Mouse (Mus musculus): ENCODE measurements around the gene Abcc5. TPM values are rescaled to one million over a fixed set of nuclear protein-coding genes. Genes with fewer than 3 reads are reported as not detected.
"Not testable (repeated sequence)": the region's sequence is repeated elsewhere in the genome, so short reads cannot be mapped to it uniquely, and the experiment has no call there.

Gene Abcc5
- total RNA-seq (2021): 10 to 100 TPM; 32.2 to 34.5 TPM

DNA sequence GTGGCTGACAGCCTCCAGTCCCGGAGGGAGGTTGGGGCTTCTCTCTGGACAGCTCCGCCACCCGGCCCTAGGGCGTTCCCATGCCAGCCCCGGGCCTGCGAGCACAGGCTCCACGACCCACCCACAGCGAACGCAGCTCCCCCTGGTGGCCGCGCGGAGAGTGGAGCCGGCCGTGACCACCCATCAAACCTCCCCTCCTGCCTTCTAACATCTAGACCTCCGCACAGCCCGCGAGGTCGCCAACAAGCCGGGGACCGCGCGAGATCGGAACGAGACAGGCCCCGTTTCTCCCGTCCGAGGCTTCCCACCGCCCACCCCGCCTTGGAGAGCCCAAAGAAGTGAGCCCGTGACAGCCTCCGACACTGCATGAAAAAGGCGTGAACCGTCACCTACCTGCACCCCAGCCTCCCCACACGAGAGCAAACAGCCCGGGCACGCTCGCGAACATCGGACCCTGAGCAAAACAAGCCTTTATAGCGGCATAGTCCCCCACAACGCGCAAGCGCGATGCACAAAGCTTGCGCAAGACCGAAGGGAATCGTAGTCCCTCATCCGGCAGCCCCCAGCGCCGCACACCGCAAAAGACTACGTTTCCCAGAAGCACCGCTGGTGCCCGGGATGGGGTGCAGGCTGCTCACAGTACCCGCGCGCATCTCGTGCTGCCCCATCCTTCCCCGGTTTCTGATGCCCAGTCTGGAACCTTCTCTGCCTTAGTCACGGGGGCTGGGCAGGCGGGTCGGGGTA, at the start of gene Abcc5:
Gene Abcc5, minus strand, starts transcription at position 540 of the 744 bp plus-strand sequence.
- intact Hi-C loops (cut with DNase I): loop anchor here (5.0 to 10.0 kb wide), 6 partner anchors 44 to 701 kb away; partner anchors contain the start of genes Abcf3, Parl and Psmd2
- DNase-seq: peak; percentile 91 to 92

GRCm38 (mm10) chr16:20475335-20475734, 49.1 kb upstream of the Abcc5 start:
- DNase-seq: no peak
- intact Hi-C loops (cut with DNase I): no loop called here

GRCm38 (mm10) chr16:20474786-20475185, 48.6 kb upstream of the Abcc5 start:
- no peak for DNase-seq
- intact Hi-C loops (cut with DNase I): no loop called here

DNA sequence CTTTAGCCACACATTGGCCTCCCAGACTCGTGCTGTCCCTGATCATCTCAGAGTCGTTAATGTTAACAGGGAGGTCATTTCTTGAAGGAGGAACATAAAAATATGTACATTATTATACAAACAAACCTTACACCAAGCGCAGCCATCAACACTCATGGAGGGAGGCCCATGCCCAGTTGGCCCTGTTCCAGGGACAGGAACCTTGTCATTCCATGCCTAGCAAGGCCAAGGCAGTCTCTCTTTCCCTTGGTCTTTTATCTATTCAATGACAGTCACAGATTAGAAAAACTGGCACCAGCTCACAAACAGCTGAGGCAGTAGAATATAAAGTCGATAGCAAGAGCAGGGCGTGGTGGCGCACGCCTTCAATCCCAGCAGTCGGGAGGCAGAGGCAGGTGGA, 48.0 kb upstream of the Abcc5 start:
- no peak for DNase-seq
- intact Hi-C loops (cut with DNase I): no loop called here

DNA sequence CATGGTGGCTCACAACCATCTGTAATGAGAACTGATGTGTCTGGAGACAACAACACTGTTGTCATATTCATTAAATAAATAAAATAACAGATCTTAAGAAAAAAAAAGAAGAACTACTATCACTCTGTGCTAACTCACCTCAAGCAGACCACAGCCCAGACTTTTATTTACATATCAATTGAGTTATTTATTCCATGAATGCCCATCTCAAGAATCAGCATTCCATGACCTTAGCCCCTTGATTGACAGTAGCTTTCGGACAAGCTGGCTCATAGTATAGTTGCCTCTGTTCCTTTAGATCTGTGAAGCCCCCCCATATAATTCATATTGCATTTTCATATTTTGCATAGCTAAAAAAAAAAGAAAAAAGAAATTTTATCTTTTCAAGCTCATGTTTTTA, 47.6 kb upstream of the Abcc5 start:
- no peak for DNase-seq
- intact Hi-C loops (cut with DNase I): no loop called here

DNA sequence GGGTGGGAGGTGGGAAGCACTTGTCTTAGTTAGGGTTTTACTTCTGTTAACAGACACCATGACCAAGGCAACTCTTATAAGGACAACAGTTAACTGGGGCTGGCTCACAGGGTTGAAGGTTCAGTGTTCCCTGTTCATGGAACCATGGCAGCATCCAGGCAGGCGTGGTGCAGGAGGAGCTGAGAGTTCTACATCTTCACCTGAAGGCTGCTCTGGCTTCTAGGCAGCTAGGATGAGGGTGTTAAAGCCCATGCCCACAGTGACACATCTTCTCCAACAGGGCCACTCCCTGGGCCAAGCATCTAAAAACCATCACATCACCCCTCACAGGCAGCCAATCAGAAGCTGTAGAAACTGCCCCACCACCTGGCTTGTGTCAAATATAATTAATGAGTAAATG, 45.5 kb upstream of the Abcc5 start:
- no peak for DNase-seq
- intact Hi-C loops (cut with DNase I): no loop called here

GRCm38 (mm10) chr16:20470981-20471380, 44.8 kb upstream of the Abcc5 start:
- intact Hi-C loops (cut with DNase I): no loop called here
- no peak for DNase-seq

DNA sequence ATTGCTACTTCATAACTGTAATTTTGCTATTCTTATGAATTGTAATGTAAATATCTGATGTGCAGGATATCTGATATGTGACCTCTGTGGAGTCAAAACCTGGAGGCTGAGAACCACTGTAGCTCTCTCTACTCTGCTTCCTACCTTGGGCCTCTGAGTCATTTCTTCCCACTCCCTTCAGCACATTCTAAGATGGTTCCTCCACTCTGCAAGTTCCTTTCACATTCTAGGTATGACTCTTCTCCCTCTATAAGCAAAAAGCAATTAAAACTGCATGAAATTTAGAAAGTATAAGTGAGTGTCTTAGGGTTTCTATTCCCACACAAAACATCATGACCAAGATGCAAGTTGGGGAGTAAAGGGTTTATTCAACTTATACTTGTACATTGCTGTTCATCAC, 38.5 kb upstream of the Abcc5 start:
- intact Hi-C loops (cut with DNase I): no loop called here
- no peak for DNase-seq

- DNase-seq; intact Hi-C loops (cut with DNase I): not testable (repeated sequence)
Observed at GRCm38 (mm10) chr16:20458736-20459135, 32.5 kb upstream of the Abcc5 start.

DNA sequence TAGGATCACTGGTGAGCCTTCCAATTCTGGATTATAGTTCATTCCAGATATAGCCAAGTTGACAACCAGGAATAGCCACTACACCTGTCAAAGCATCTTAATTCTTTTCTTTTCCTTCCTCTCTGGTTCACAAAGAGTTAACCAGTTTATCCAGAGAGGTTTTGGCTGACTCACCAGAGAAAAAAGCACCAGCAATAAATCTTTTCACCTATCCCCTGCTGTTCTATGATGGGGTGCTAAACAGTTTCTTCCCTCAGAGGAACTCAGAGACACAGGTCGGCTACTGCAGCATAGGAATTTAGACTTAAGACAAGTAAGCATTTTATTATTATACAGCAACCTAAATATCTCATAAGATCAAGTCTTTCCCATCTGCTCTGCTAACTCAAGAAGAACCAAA, 29.9 kb upstream of the Abcc5 start:
- intact Hi-C loops (cut with DNase I): no loop called here
- DNase-seq: no peak

GRCm38 (mm10) chr16:20454155-20454654, 28.0 kb upstream of the Abcc5 start:
- intact Hi-C loops (cut with DNase I): no loop called here
- DNase-seq: no peak

GRCm38 (mm10) chr16:20451774-20452173, 25.6 kb upstream of the Abcc5 start:
- intact Hi-C loops (cut with DNase I): no loop called here
- DNase-seq: no peak

GRCm38 (mm10) chr16:20445871-20446270, 19.7 kb upstream of the Abcc5 start:
- intact Hi-C loops (cut with DNase I): no loop called here
- DNase-seq: no peak

DNA sequence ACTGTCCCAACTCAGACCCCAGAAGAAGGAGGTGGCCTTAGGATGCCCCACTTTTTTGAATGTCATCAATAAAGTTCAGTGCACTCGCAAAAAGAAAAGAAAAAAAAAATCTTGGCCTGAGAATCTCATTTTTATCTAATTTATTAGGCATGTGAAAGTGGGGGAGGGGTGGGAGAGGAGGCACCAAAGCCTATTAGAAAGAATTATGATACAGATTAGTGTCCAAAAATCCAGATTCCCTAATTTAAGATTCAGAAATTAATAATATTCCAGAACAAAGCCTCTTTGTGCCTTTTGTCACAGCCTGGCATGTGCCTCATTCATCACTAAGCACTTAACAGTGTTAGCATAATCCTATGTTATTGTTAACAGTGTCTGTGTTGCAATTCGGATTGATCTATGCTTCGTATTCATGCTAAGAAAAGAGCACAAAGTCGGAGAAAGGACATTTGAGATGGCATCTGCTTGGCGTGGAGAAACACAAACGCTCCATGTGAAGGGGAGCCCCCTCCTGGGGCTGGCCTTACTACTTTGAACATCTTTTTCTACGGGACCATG, 18.7 kb upstream of the Abcc5 start:
- intact Hi-C loops (cut with DNase I): no loop called here
- no peak for DNase-seq

DNA sequence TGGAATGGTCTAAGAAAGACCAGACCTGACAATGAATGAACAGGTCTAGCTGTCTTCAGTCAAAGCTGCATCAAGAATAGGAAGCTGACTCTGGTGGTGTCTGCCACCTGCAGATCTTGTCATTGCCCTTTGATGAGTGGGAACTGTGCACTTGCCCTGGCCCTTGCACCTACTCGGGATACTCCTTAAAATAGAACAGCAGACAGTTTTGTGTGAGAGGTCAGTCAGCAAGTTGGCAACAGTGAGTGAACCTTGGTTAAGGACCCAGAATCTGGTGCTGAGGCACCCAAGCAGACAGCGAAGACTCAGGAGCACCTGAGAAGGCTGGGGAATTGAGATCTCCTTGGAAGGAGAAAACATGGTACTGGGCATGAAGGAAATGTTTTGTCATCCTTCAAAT, 16.7 kb upstream of the Abcc5 start:
- intact Hi-C loops (cut with DNase I): no loop called here
- DNase-seq: no peak

DNA sequence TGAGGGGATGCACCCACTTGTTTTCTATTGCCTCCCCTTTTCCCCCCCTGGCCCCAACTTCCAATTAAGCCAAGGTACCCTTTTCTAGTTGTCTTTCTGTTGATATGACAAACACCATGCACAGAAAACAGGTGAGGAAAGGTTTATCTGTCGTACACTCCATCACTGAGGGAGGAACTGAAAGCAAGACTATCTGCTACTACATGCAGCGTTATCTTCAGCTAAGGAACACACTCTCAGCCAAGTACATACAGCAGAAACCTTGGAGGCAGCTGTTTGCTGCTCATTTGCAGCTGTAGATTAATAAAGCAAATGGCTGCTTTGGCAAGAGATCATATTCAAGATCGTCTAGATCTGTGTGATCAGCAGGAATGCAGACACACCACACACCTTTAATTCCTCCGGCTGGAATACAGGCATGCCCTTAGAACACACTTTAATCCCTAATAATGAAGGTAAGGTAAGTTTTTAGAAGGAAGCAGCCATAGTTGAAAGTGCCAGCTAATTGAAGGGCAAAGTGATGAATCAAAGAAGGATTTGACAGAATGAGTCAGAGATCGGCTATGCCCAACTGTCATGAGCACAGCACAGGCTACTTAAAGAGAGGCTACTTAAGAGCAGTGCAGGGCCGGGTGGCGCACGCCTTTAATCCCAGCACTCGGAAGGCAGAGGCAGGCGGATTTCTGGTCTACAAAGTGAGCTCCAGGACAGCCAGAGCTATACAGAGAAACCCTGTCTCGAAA, 12.7 kb upstream of the Abcc5 start:
- intact Hi-C loops (cut with DNase I): no loop called here

GRCm38 (mm10) chr16:20438046-20438445, 11.9 kb upstream of the Abcc5 start:
- intact Hi-C loops (cut with DNase I); DNase-seq: not testable (repeated sequence)

More for the DNA sequence above, 12.7 kb upstream of the Abcc5 start:
- DNase-seq: no peak

GRCm38 (mm10) chr16:20436281-20436680, 10.1 kb upstream of the Abcc5 start:
- intact Hi-C loops (cut with DNase I): no loop called here
- DNase-seq: no peak

GRCm38 (mm10) chr16:20429328-20429727, 3.1 kb upstream of the Abcc5 start:
- DNase-seq: no peak
- intact Hi-C loops (cut with DNase I): loop anchor here (5.0 to 10.0 kb wide), 6 partner anchors 47 to 705 kb away; partner anchors contain the start of genes Abcf3, Parl and Psmd2

GRCm38 (mm10) chr16:20427566-20427965, 1.4 kb upstream of the Abcc5 start:
- intact Hi-C loops (cut with DNase I): loop anchor here (5.0 to 10.0 kb wide), 6 partner anchors 45 to 703 kb away; partner anchors contain the start of genes Abcf3, Parl and Psmd2
- DNase-seq: no peak

Measured in heart, postnatal 36 days (tissue).